Mouse (Mus musculus) heart, postnatal 0 days (tissue): ENCODE results near the gene Camk2g.

ENCODE experiments used
- CTCF ChIP-seq: IDR thresholded peaks from 2 replicates; pipeline ENCODE4 v1.5.1; 2016; ENCODE audit warnings: antibody characterized with exemption, control low read depth, low read depth
- EP300 ChIP-seq: IDR thresholded peaks from 2 replicates; pipeline ENCODE4 v1.6.1; 2016; ENCODE audit warnings: antibody characterized with exemption, low read depth

DNA sequence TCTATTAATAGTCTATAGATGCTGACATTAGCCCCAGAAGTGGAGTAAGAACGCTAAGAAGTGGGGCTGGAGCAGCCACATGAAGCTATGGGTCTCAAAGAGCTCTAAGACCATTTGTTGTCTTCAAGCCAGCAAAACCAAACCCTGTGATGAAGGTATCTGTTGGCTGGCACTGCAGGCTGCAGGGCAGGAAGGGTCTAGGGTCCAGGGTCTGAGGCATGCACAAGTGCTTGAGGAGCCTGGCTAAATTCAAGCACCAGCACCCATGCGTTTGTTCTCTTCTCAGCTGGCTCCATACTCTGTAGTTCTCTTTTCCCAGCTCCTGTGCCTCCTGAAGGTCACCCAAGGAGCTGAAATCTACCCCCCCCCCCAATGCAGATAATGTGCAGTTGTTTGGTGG is 58.8 kb downstream of the Camk2g start:
- TF ChIP-seq EP300 (no peak), CTCF (no peak)
